13 mouse cellular contexts compared by ENCODE assay signal in genomic region chr7:139883545-139883944, GRCm38 (mm10).
"Had no signal": no experiment of that assay in that cellular context is flagged by ENCODE, and none has a peak within 500 bp of the region (broad histone marks: within the 10 kb centered on the region; RNA-seq: fewer than 3 reads in every experiment).

No protein-coding gene starts in this region.

- DNase-seq: gastrocnemius, postnatal 14 days; gastrocnemius, postnatal 36 days; heart, adult 11 months; heart, adult 2 months; heart, postnatal 14 days; heart, postnatal 36 days; kidney, adult 11 months; kidney, adult 2 months; kidney, adult 9 months; kidney, postnatal 14 days; kidney, postnatal 36 days; layer of hippocampus, postnatal 36 days; left cerebral cortex, postnatal 4 days had no signal
